Mouse (Mus musculus): ENCODE measurements around the gene Arl6ip4.

Arl6ip4 gene

DNA sequence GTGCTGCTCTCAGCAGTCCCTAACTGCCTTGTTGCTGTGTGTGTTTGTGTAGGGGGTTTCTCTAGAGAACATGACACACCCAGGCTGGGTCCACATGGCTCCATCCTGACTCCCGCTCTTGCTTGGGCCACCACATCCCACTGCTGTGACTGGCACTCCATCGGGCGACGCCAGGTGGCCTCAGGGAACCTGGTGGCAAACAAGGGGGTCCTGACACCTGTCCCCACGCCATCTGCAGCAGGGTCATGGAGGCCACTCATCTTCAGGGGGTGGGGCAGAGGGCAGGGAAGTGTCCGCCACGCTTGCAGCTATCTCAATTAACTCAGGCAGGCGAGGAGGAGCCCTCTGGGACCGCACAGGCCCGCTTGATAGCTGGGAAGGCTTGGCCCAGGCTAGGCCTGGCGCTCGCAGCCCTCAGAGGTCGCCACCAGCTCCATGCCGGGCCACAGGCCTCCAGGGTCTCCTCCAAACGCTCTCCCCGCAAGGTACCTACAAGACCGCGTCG is 20.8 kb upstream of the Arl6ip4 start:
- WGBS: 12% methylated on average over 18 of the region's 19 CpGs

DNA sequence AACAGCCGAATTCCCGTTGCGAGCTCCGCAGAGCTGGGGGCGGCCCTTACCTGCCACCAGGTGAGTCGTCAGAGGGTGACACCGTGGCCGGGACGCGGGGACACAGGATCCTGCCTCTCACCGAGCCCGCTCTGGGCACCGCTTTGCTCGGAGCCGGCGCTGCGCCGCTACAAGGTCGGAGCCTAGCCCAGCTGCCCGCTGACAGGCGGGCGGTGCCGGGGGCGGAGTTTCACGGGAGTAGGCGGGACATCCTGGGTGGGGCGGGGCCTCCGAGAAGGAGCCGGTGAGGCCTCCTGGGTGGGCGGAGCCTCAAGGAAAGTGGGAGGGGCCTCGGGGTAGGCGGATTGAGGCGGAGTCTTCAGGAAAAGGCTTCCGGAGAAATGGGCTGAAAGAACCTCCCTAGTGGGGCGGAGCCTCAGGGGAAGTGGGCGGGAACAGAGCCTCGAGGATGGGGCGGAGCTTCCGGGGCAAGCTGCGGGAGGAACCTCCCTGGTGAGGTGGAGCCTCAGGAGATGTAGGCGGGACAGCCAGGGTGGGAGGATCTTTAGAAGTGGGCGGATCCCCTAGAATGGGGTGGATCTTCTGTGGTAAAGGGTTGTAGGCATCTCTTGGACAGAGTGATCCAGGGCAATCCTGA is 20.2 kb upstream of the Arl6ip4 start, which contains the start of gene Abcb9:
TSS of gene Abcb9 (minus strand) at position 203 of the 637 bp plus-strand sequence.
- WGBS: 3% methylated on average over 41 of the region's 42 CpGs

DNA sequence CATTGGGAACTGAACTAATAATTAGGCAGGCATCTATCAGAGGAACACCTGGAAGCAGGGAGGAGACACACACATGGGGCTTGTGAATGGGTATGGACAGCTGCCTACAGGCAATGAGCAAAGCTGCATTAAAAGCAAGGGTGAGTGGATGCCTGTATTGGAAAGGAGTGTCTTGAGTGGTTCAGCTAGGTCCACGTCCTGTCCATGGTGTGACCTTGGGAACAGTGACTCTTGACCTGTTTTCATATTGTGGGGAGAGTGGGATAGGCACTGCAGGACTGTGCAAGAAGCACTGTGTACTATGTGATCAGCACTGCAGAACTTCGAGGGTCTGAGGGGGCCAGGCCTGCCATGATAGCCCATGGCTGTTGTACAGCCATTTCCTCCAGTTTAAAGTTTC is 17.0 kb upstream of the Arl6ip4 start:
- 90% methylated on average over 2 of the region's 2 CpGs for WGBS

DNA sequence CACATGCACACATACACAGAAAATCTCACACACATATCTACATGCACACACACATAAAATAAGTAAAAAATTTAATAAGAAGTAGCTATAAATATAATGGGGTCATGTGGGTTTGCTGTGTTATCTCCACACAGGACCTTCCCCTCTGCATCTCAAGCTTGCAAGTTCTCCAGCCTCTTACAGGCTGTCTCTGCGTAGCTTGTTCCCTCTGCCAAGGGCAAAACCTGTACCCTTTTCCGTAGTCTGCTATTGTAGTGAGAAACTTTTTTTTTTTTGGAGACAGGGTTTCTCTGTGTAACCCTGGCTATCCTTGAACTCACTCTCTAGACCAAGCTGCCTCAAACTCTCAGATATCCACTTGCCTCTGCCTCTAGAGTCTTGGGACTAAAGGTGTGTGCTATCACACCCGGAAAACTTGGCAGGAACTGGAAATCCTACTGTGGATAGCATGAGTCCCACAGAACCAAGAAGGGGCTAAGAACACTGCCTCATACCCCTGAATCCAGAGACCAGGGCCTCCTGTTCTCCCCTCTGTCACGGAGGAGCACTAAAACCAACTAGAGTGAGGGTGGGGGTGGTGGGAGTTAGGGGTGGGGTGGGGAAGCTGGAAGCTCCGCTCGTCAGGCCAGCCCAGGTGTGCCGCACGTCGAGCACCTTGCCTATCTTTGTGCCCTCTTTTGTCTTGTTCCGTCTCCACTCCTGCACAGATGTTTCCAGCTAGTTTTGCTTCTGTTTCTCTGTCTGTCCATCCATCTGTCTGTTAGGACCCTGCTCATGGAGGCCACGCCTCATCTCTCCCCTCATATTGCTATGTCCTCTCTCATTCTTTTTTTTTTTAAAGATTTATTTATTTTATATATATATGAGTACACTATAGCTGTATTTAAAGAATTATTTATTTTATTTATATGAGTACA is 15.5 kb upstream of the Arl6ip4 start:
- WGBS: 92% methylated on average over 11 of the region's 11 CpGs

DNA sequence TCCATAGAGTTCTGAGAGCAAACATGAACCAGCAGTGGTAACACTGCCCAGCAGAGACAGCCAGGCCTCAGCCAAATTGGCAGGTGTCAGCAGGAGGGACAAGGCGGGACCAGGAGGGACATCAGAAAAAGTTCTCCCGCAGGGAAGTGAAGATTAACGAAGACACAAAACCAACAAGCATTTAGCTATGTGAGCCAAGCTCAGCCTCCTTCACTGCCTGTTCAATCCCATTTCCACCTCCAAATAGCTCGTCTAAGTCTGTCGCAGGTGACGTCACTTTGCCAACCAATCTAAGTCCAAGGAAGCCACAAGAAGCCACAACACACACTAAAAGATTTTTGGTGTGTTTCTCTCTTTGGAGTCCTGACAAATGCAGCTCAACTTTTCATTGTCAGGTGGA is 13.6 kb upstream of the Arl6ip4 start:
- WGBS: 74% methylated on average over 6 of the region's 6 CpGs

DNA sequence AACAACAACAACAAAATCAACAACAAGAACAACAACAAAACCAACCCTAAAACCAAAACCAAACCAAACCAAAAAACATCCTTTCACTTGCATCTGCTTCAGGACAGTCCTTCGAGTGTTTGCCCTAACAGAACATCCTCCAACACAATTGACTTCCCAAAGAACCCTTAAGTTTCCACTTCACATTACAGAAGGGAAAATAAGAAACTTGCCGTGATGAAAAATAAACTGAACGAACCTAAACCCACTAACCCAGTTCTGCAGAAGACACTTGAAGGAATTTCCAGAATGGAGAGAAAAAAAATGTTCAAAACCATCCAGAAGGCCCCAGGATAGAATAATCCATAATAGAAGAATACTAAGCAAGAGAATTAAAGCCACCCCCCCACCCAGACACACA is 12.9 kb upstream of the Arl6ip4 start:
- 77% methylated on average over 3 of the region's 3 CpGs for WGBS

DNA sequence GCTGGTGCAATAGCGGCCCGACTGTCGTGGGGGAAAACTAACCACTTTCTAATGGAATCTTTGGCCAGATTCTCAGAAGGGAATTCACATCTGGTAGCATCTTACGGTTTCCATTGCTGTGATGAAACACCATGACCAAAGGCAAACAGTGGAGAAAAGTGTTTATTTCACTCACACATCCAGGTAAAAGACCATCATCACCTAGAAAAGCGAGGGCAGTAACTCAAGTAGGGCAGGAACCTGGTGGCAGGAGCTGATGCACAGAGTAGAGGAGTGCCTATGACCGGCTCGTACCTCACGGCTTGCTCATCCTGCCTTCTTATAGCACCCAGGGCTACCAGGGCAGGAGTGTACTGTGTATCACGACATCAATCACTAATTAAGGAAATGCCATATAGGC is 12.3 kb upstream of the Arl6ip4 start:
- WGBS: 97% methylated on average over 9 of the region's 9 CpGs

DNA sequence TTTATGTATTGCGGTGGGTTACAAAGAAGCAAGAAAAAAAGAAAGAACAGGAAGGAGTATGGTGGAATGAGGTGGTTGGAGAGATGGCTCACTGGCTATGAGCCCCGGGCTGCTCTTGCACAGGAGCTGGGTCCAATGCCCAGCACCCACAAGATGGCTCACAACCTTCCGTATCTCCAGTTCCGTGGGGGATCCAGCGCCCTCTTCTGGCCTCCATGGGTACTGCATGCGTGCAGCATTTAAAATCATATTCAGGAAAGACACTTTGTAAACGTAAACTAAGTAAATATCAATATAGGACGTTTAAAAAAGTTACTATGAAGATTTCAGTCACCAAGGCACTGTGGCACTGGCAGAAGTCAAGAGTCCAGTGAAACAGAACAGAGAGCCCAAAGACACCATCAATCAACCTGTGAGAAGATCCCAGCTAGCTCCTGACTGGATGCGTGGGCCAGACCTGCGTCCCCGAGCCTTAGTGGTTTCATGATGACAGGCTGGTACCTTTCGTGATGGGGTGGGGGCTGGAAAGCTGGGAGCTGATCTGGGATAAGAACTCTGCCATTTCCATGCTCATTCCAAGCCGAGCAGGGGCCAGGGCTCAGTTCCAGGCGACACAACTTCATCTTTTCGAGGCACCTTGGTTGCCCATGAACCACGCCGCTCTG is 4.7 kb upstream of the Arl6ip4 start:
- 17% methylated on average over 17 of the region's 17 CpGs for WGBS

DNA sequence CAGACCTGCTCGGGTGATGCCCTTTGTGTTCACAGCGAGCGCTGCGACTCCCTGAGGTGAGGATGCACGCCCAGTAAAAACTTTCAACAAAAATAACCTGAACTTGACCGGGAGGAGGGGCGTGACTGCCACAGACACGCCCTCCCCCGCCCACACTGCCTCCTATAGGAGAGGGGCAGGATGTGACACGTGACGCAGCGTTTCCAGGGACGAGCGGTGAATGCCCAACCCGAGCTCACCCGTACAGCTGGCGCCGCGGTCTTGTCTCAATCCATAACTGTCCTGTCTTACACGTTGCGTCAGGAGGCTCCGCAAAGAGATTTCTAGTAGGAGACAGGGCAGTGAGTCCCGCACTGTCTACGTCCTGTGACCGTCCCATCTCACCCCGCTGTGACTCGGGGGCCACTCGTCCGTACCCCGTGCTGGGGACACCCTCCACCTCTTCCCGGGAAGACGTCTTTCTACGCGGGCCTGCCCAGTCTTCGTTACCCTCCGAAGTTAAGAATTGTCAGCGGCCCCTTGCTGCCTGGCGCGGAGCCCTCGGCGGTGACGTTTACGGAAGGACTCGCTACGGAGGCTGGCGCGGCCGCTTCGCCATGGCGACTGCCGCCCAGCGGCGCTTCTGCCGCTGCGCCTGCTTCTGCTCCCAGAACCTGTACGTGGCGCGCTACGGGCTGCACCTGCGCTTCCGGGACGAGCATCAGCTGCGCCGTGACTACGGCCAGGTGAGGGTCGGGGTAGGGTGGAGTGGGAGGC is 4.0 kb upstream of the Arl6ip4 start, which contains the start of gene Ogfod2:
TSS of gene Ogfod2 (plus strand) at position 556 of the 756 bp plus-strand sequence.
- under 1% methylated on average over 66 of the region's 66 CpGs for WGBS

DNA sequence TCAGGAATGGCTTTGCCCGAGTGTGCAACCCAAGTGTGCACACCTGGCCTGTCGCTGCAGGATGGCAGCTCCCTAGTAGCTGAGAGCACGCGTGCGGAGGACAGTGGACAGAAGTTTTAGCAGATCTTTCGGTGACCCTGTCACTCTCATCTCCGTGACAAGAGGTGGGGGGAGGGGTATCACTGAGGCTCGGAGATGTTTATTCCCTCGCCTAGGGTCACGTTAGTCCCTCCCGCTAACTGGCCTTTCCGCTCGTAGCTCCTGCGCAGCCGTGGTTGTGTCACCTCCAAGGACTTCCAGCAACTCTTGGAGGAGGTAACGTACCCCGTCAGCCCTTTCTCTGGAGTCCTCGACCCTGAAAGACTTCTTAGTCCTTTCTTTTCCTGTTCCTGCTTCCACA is 3.4 kb upstream of the Arl6ip4 start:
- WGBS: 1% methylated on average over 18 of the region's 18 CpGs

DNA sequence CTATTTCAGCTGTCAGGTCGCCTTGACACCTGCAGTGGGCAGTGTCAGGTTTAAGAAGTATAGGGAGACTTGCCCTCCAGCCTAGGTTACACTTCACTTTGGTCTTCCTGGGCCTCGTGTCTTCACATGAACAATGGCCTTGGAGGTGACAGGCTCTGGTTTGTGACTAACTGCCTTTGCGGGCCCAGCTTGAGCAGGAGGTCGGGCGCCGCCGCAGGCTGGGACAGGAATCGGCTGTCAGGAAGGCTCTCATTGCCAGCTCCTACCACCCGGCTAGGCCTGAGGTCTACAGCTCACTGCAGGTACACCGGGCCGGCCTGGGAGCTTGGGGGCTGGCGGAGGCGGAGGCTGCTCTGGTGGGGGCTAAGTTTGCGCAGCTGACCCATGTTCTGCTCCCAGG is 2.9 kb upstream of the Arl6ip4 start:
- 12% methylated on average over 14 of the region's 14 CpGs for WGBS

DNA sequence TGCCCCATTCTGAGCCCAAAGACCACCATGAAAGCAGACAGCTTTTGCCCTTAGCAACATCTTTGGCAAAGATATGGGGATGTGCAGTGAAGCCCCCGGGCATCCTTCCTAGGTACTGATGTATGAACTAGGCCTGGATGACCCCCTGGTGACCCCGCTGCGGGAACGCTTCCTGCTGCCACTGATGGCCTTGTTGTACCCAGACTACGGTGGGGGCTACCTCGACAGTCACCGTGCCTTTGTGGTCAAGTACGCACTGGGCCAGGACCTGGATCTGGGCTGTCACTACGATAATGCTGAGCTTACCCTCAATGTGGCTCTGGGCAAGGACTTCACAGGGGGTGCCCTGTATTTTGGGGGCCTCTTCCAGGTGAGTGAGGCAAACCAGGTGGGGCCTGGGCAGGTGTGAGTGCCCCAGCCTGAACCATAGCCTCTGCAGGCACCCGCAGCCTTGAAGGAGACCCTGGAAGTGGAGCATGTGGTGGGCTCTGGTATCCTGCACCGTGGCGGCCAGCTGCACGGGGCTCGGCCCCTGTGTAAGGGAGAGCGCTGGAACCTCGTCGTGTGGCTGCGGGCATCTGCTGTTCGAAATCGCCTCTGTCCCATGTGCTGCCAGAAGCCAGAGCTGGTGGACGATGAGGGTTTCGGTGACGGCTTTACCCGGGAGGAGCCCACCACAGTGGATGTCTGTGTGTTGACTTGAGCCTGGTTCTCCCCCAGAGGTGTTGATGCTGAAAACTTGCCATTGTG is 1.4 kb upstream of the Arl6ip4 start:
- 92% methylated on average over 24 of the region's 24 CpGs for WGBS

DNA sequence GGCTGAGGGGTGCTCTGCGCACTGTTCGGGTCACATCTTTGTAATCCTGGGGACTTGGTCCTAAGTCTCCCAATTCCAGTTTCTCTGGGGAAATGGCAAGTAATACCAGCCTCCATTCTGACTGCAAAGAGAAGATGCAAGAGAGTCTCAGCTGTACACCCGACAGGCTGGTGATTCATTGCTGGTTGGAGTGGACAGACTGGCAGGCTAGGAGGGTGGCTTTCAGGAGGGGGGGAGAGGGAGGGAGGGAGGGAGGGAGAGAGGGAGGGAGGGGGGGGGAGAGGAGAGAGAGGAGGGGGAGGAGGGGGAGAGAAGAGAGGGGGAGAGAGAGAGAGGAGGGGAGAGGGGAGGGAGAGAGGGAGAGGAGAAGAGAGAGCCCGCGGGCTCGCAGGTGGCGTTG is 358 bp upstream of the Arl6ip4 start:
- WGBS: 22% methylated on average over 7 of the region's 7 CpGs

DNA sequence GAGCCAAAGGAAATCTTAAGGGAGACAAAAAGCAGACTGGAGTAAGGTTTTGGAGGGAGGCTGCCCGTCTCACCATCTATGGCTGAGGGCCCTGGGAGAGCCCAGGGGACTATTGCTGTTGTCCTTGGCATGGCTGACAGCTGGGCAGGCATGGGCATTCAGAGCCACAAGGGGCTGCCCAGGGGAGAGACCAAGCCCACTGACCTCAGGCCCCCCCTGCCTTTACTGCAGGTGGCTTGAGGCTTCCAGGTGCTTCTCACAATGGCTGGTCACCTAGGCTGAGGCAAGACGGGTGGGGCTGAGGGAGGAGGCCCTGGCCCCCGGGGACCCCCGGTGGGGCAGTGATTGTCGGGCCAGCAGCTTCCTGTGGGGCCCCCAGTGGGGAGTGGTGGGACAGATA is 3.3 kb downstream of the Arl6ip4 start:
- WGBS: 59% methylated on average over 5 of the region's 5 CpGs

DNA sequence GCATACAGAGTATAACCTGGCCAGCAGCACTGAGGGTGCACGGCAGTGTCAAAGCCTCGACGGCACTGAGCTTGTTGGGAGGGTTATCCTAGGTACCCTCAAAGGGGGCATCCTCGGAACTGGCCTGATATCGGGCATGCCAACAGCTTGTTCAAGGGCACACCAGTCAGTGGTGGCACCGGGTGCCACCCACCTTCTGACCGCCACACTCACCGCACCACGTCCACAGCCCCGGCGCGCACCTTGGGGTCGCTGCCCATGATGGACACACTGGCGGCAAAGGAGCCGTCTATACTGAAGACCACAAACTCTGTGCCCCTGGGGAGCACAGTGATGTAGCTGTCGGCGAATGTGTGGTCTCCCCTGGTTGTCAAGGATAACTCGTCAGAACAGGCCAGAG is 6.5 kb downstream of the Arl6ip4 start:
- WGBS: 87% methylated on average over 18 of the region's 18 CpGs

DNA sequence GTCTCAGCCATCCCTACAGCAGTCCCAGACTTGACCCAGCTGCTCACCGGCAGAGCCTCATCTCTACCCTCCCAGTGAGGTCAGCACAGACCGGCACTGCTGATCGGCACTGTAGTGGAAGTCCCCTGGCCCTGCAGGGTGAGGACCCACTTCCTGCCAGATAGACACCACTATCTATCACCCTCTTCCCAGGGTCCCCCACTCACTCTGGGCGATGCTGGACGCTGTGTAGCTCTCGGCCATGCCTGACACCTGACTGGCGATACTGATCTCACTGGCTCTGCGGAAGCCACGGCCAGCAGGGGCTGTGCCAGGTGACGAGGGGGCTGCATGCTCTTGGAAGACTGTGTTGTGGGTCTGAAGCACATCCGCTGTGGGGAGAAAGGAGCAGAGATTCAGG is 9.2 kb downstream of the Arl6ip4 start:
- WGBS: 85% methylated on average over 11 of the region's 11 CpGs

DNA sequence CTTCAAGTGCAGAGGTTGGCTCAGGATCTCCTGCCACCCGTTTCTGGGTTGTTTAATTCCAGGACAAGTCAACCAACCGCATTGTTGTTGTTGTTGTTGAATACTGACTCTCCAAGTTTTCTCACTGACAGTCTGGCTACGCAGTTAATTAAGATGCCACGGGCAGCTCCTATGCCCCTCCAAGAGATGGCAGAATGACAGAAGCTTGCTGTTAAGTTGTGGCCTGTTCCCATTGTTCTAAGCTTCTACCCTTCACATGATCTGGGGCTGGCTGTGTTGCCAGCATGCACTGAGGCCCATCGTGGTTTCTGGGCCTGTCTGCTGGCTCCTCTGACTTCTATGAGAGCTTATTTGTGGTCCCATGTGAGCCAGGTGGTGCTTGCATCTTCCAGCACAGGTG is 18.4 kb downstream of the Arl6ip4 start:
- WGBS: 59% methylated on average over 5 of the region's 5 CpGs

DNA sequence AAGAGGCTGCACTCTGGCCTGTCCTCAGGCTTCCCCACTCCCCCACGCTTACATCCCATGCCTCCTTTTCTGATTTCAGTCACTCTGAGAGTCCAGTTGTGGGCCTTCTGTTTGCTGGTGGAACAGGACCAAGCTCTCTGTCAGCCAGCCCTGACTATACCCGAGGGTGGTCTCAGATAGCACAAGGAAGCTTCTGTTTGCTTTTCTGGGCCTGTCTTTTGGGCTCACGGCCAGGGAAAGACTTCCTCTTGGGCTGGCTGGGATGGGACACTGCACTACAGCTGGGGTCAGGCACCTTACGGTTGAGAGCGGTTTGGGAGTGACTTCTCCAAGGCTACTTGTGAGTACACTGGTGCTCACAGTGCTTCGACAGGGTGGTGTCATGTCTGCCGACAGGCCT is 22.2 kb downstream of the Arl6ip4 start:
- 52% methylated on average over 7 of the region's 7 CpGs for WGBS

DNA sequence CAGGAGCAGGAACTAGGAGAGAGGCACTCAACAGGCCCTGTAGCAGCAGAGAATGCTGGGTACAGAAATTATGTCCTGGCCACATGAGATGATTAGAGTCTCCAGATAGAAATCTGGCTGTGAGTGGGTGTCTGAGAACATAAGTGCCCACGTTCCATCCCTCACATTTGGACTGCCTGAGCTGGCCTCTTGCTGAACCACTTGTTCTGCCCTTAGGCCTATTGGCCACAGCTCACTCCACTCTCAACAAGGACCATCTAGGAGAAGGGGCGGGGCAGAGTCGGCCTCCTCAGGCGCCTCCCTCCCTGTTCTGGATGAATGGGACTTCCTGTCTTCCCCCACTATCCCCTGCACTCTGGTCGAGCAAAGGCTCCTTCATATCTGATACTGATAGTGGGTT is 33.1 kb downstream of the Arl6ip4 start:
- 50% methylated on average over 5 of the region's 5 CpGs for WGBS

DNA sequence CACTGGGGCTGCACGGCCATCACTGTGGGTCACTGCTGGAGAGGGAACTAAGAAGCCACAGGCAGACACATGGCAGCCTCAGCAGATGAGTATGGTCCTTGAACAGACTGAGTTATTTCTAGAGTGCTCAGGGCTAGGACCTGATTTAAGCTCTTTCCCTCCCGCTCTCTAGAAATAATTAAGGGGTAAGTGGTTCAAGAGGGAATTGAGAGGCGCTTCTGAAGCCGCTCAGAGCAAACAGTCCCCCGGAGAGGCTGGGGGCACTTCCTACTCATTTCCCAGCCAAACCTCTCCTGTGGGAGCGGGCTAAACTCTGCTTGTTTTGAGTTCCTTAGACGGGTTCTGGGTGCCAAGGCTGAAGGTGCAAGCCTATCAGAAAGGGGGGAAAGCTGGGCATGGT is 35.0 kb downstream of the Arl6ip4 start:
- WGBS: 82% methylated on average over 7 of the region's 7 CpGs

DNA sequence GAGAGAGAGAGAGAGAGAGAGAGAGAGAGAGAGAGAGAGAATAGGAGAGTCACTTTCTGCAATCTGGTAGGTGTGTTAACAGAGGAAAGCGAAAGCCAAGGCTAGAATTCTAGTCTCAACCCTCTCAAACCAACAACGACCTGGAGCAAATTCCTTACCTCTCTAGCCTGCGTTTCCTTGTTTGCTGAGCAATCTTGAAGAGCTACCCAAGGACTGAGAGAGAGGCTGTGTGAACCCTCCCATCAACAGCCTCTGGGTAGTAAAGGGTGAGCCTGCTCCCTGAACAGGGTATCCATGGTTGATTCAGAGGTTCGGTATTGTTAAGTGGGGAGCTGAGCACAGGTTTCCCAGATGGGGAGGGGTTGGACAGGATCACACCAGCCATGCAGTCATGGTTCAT is 36.8 kb downstream of the Arl6ip4 start:
- WGBS: 84% methylated on average over 4 of the region's 4 CpGs

Data from cerebral cortex, adult 2 months (tissue).